Mouse (Mus musculus): ENCODE results near the gene Ermp1.
A peak's percentile ranks its signal among the peaks of the same experiment; 100 is the strongest.
"Not testable (repeated sequence)": the region's sequence is repeated elsewhere in the genome, so short reads cannot be mapped to it uniquely, and the experiment has no call there.

Ermp1 gene

DNA sequence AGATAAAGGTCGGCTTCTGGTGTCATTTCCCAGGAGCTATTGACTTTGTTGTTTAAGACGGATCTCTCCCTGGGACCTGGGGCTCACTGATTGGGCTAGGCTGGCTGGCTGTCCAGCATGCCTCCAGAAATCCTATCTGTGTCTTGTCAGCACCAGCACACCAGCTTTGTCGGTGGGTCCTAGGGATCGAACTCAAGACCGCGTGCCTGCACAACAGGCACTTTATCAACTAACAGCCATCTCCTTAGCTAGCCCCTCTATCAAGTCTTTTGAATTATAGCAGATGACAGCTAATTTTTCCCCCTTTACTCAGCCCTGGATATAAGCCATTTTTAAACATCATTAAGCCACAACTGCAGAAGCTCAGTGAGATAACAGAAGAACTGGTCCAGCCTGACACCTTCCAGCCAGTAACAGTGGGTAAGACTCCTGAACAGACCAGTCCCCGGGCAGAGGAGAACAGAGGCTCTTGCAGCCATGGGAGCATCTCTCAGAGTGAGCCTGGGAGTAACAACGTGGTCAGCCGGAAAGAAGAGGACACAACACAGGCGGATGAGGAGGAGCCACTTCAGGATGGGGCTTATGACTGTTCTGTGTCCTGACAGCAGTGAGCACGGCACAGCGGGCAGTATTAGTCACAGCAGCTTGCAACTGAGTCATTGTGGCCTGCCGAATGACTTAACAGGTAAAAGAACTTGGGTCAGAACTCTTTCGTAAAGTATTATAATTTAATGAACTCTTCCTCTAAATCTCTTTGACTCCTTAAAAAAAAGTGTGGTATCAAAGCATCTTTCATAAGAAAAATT lies 44.5 kb downstream of the Ermp1 start:
- DNase-seq (ENCODE audit: low read depth): peak; percentile 84

DNA sequence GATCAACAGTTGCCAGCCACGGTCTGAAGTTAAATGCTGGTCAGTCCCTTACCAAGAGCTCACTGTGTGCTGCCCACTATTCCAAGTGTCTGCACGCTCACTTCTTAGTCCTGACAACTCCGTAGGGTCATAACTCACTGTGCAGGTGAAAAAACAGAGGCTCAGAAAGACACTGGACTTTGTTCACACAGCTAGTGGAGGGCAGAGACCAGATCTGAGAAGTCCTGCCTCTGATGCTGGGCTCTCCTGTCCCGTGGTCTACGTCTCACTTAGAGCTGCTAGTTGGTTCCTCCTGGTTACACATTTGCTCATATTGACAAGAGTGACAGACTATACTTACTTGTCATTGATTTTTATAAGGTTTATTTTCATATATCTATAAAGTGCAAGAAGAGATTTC lies 49.2 kb downstream of the Ermp1 start:
- no peak for DNase-seq (ENCODE audit: low read depth)

DNA sequence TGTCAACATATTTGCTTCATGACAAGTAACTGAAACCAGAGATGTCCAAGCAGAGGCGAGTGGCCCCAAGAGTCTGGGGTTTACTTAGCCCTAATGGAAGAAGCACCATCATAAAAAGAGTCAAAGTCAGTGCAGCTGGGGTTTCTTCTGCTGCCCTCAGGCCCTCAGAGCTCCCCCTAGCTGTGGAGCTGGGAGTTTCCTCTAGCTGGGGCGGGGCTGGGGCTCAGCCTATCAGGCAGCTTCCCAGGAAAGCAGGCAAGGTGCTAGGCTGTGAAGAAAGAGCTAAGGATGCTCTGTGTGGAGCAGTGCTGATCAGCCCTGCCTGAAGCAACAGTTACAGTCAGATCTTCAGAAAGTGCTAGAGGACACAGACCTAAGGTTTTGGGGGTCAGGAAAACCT lies 51.2 kb downstream of the Ermp1 start:
- DNase-seq (ENCODE audit: low read depth): peak; percentile 24

DNA sequence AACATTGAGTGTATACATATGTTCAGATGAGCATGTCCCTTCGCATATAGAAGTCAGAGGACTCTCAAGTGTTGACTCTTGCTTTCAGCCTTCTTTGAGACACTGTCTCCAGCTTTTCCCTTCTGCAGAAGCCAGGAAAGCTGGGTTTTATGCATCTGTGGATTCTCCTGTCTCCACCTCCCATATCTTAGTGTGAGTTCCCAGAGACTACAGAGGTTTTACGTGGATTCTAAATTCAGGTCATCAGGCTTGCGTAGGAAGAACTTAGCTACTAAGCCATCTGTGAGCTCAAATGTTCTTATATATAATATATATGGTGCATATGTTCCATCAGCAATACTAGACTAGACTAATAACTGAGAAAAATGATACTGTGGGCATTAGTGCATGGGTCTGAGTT lies 51.9 kb downstream of the Ermp1 start:
- DNase-seq (ENCODE audit: low read depth): no peak

DNA sequence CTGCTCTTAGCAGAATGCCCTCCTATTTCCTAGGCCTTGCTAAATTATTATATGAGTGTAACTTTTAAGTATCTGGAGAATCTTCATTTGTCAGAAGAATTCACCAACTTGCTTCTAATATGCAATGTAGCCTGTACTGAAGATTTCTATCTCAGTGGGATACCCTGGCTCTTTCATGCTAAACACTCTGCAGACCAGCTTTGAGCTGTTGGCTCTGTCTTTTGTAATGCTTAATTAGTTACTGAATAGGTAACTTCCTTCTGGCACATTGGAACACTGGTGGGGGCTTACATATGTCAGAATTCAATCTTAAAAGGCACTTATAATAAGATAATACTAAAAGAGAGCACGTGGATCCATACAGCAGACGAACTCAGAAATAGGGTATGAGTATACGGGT lies 54.4 kb downstream of the Ermp1 start:
- not testable (repeated sequence) for DNase-seq (ENCODE audit: low read depth)

DNA sequence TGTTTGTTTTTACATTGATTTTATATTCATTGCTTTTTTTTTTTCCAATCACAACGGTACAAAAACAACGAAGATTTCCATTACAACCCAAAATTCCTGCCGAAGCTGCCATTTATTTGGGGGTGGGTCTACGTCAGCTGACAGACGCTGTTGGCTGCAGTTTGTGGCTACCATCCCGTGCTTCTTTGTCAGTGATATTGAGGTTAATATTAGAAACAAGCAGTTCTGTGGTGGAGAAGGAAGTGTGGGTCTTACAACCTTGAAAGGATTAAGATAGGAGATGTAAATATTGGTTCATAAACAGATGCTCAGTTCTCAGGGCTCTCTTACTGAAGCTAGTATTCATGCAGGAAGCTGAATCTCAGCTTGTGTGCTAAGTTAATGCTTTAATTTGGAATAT lies 64.5 kb downstream of the Ermp1 start:
- DNase-seq (ENCODE audit: low read depth): no peak

DNA sequence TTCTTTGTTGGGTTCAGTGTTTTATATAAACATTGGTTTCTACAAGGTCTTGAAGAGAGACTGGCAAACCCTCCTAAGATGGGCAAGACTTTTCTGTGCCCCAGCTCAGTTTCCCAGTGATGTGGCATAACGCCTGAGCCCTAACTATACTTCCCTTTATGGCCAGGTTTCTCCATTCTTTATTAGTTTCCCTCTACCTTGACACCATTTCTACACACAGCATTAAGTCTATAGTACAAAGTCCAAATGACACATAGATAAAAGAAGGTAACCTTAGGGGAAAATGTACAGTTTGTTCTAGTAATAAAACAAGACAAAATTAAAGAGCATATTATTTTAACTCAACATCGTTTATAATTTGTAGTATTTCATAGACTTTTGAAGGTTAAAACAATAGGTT lies 65.8 kb downstream of the Ermp1 start:
- no peak for DNase-seq (ENCODE audit: low read depth)

DNA sequence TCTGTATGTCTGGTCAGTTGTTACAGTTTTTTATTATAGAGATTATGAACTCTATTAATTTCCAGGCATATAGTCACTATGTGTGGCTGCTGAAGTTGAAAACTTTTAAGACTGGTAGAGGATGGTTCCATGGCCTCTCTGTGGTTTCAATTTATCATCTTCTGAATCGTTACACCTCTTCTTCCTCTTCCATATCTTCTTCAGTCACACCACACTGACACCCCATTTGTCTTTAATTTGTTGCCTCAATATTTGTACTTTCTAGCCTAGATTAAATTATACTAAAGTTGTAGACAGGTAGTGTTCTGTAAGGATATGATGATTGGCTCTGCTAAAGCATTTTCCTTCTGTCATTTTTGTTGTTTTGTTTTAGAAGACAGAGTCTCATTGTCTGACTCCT lies 81.7 kb downstream of the Ermp1 start:
- DNase-seq (ENCODE audit: low read depth): no peak

DNA sequence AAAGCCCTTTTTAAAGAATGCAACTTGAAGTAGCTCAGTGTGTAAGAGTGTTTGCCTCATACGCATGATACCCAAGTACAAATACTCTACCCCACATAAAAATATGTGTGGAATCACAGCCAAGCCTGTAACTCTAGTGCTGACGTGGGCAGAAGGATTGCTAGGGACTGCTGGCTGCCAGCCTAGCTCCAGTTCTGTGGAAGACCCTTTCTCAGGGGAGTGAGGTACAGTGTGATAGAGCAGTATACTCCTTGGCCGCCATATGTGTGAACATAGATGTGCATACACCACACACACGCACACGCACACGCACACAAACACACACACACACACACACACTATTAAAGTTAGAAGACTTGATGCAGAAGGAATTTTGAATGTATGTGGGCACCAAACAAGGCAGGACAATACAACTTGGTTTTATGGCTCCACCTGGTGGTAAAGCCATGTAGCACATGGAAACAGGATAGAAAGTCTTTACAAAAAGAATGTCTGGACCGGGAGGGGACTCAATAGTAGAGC lies 84.9 kb downstream of the Ermp1 start:
- peak; percentile 77 for DNase-seq (ENCODE audit: low read depth)

DNA sequence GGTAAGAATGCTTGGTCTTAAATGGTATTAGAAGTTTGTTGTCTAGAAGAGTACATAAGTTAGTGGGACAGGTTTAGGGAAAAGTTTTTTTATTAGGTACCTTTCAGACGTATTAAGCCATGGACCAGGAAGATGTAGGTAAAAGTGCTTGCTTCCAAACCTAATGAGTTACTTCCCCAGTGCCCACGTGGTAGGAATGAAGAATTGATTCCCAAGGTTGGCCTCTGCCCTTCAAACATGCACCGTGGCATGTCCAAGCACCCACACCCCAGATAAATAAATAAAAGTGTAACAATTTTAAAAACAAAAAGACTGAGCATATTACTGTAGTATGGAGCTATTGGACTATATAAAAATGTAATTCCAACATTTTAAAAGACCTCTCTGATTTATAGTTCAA lies 85.6 kb downstream of the Ermp1 start:
- DNase-seq (ENCODE audit: low read depth): no peak

DNA sequence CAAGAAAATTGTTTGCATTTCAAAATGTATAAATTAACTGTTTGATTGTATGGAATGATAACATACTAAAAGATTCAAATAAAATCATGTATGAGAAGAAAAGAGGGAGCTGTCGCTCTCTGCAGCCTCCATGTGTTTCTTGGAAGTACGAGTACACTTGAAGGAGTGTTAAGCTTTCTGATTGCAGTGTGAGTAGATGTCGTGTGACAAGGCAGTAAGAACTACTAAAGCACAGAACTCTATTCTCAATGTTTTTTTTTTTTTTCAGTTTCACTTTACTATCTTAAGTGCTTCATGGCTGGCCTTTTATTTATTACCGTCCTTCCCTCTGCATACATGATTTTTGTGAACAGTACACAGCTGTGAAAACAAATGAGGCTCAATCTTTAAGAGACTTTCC lies 86.0 kb downstream of the Ermp1 start:
- DNase-seq (ENCODE audit: low read depth): no peak
